Mouse (Mus musculus) midbrain, embryonic 16.5 days (tissue): ENCODE measurements at regions not wholly inside any gene's neighbourhood (a gene's known extent, or its start where the extent isn't known, plus 50 kb on each side); places are given as distances from the start of the nearest gene placed in this dataset.

Experiments used
- ATAC-seq: fragments of 200-750 bp; cut with Nextera tagmentation; 2 replicates; pipeline ENCODE4 v1.8.0; 2017; ENCODE audit warnings: moderate TSS enrichment
- H3K27ac ChIP-seq: fragments of 300-500 bp; sonication (generic); 2 replicates; pipeline ENCODE4 v1.5.1; 2014; ENCODE audit warnings: mild to moderate bottlenecking, low read length, mixed read lengths
- H3K27me3 ChIP-seq: fragments of 300-500 bp; sonication (generic); 2 replicates; pipeline ENCODE4 v1.6.1; 2014; ENCODE audit warnings: low read depth, low read length, mixed read lengths; ENCODE audit not compliant: control insufficient read depth, insufficient read depth
- H3K36me3 ChIP-seq: fragments of 300-500 bp; sonication (generic); 2 replicates; pipeline ENCODE4 v1.6.1; 2014; ENCODE audit warnings: mild to moderate bottlenecking, low read length, moderate library complexity, mixed read lengths; ENCODE audit not compliant: control insufficient read depth, insufficient read depth
- H3K4me1 ChIP-seq: fragments of 300-500 bp; sonication (generic); 2 replicates; pipeline ENCODE4 v1.6.1; 2014; ENCODE audit warnings: mild to moderate bottlenecking, low read length, mixed read lengths; ENCODE audit not compliant: control insufficient read depth, insufficient read depth
- H3K4me2 ChIP-seq: fragments of 300-500 bp; sonication (generic); 2 replicates; pipeline ENCODE4 v1.6.1; 2014; ENCODE audit warnings: mild to moderate bottlenecking, low read length, mixed read lengths
- H3K4me3 ChIP-seq: fragments of 300-500 bp; sonication (generic); 2 replicates; pipeline ENCODE4 v1.5.1; 2014; ENCODE audit warnings: low read depth, mild to moderate bottlenecking, low read length, moderate library complexity, mixed read lengths
- H3K9ac ChIP-seq: fragments of 300-500 bp; sonication (generic); 2 replicates; pipeline ENCODE4 v1.6.1; 2014; ENCODE audit warnings: low read depth, low read length, mixed read lengths
- H3K9me3 ChIP-seq: fragments of 300-500 bp; sonication (generic); replicated peaks from 2 replicates; pipeline ENCODE4 v1.6.1; 2014; ENCODE audit warnings: mild to moderate bottlenecking, low read length, mixed read lengths; ENCODE audit not compliant: control insufficient read depth, poor library complexity, severe bottlenecking
- WGBS: fragments of 180-500 bp; shearing (Covaris S2); extraction: QIAGEN DNeasy Blood & Tissue Kit; methylation state at CpG from one replicate; pipeline ENCODE4 v1.1.7; 2014; 5-methylcytosine and 5-hydroxymethylcytosine counted together

DNA sequence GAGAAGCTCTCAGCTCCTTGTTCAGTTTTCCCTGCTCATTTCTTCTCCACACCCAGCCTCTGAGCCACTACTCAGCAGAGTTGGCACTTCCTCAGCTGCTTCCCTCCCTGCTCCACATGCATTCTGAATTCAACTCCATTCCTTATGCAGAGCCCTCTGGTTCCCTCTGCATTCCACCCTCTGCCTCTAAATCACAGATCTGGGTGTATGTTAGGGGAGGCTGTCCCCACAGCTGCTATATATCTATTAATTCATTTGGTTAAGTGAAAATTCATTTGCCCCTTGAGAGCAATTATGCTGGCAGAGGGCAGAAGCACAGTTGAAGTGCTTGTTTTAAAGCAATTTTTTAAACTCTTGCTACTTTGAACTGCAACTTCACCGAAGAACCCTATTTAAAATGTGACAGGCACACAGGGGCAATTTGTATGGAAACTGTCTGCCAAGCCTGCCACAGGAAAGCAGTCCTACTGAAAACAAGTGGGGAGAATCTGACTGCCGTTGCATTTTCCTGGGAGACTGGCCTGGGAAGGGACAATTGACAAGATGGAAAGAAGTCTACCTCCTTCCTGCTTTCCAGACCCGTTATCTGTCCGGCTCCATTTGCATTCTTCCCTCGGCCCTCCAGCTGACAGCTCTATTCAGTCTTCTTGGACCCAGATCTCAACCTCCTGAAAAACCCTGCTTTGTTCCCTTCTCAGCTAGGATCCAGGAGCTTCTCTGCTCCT is 88.0 kb upstream of the Gpr141 start:
- Histone ChIP-seq H3K4me1 (no peaks in the 10 kb centered on the region), H3K9me3 (no peaks in the 10 kb centered on the region), H3K27me3 (no peaks in the 10 kb centered on the region), H3K27ac (peak overlapping the region; percentile 50; the same call in 1 of the 2 replicates), H3K4me3 (no peak overlapping the region), H3K4me2 (no peak overlapping the region), H3K9ac (no peak overlapping the region), H3K36me3 (no peaks in the 10 kb centered on the region)
- 37% methylated on average over 5 of the region's 5 CpGs for WGBS
- ATAC-seq, result peak; percentile 92

DNA sequence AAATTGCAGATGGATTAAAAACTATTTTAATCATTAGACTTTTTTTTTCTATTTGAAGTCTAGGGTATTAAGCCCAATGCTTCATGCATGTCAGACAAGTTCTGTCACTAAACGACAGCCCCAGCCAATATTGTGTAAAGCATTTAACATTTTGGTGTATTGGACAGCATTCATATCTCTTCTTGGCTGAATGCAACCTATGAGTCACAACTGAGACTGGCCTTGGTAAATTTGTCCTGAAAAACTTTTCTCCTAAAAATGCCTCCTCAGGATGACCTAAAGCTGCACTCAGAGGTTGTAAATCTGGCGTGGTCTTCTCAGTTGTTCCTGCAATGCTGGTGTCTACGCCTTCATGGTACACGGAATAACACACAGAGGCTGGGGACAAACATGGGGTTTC is 78.7 kb upstream of the Gpr141 start:
- Histone ChIP-seq H3K36me3 (no peaks in the 10 kb centered on the region), H3K27me3 (no peaks in the 10 kb centered on the region), H3K9ac (no peak overlapping the region), H3K9me3 (no peaks in the 10 kb centered on the region), H3K4me2 (no peak overlapping the region), H3K4me3 (no peak overlapping the region), H3K4me1 (no peaks in the 10 kb centered on the region), H3K27ac (no peak overlapping the region)
- WGBS, result 92% methylated on average over 4 of the region's 4 CpGs
- no peak for ATAC-seq

DNA sequence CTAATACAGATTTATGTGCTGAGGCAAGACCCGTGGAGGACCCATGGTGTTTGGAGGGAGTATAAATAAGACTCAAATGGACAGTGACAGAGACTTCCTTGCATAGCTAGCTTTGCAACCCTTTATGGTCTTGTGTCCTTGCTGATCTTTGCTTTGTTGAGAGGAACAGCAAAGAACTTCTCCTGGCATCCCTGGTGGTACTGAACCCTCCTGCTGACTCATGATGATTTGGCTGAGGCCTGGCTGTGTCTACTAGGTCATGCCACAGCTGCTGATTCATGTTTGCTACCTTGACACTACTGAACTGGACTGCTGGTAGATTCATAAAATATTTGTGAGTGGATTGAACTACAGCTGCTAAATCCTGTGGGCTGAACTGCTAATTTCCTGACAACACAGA is 73.1 kb upstream of the Gpr141 start:
- Histone ChIP-seq H3K36me3 (no peaks in the 10 kb centered on the region), H3K27ac (no peak overlapping the region), H3K4me1 (no peaks in the 10 kb centered on the region), H3K4me3 (no peak overlapping the region), H3K27me3 (no peaks in the 10 kb centered on the region), H3K9me3 (no peaks in the 10 kb centered on the region), H3K9ac (no peak overlapping the region), H3K4me2 (no peak overlapping the region)
- WGBS, result 81% methylated on average over 1 of the region's 1 CpGs
- no peak for ATAC-seq

DNA sequence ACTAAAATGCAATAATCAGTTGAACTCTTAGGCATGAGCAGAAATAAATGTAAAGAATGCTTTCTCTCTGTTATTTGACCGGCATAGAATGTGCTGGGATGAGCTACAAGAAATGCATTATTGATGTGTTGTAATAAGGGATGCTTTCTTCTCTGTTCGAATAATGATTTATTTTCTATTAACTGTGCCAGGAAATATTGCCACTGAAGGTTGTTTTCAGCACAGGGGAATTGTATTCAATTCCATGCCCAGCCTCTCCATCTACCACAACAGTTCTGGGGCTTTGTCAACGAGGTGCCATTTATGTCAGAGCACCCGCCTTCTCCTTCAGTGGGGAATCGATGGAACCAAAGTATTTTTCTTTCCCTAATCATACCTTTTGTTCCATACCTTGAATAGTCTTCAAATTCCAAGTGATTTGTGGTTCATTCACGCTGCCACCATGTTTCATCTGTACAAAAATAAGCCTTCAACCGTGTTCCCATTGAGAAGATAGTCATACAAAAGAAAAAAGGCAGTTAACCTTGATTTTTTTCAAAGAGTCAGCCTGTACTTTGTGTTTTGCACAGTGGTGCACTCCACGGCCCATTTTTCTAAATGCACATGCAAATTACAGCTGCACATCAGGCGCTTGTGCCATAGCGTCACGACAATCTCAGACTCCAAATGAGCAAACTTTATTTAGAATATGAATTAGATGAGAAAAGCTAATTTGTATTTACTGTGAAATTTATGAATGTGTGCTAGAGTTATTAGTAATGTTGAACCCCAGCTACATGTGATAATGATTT is 65.1 kb upstream of the Gpr141 start:
- Histone ChIP-seq H3K4me2 (no peak overlapping the region), H3K27ac (no peak overlapping the region), H3K27me3 (no peaks in the 10 kb centered on the region), H3K36me3 (no peaks in the 10 kb centered on the region), H3K9ac (no peak overlapping the region), H3K9me3 (no peaks in the 10 kb centered on the region), H3K4me3 (no peak overlapping the region), H3K4me1 (peaks cover 2% of the 10 kb centered on the region; the same call in 1 of the 2 replicates)
- ATAC-seq, result 0 out of 2 replicates have a peak, but pooled peaks have one; percentile 51
- 63% methylated on average over 11 of the region's 11 CpGs for WGBS

DNA sequence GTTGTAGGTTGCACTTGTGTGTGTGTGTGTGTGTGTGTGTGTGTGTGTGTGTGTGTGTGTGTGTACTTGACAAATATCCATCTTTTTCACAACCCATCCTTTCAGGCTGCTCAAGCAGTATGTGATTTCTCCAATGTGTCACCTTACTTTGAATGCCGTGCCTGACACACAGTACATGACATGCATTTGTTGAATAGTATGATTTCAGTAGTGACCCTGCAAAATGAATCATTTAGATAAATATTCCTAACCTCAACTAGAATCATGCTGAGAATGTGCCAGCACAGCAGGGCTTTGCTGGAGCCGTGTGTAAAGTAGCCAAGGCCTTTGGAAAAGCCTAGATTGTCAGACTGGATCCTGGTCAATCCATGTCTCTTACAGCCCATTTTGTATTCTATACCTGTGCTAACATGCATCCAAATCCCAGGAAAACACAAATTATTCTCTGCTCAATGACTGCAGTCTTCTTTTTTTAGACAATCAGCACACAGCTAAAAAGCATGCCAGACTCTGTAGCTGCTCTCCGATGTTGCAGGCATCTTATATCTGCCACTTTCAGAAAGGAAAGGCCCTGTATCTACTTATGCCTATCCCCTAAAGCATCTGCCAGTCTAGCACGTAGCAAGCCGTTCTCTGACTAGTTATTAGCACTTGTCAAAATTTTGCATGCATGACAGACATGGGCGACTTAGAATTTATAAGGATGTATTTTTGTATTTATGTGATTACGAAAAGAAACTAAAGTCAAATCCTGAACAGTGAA is 60.0 kb upstream of the Gpr141 start:
- no peak overlapping the region for H3K4me3 ChIP-seq
- no peak overlapping the region for H3K9ac ChIP-seq
- no peak overlapping the region for H3K4me2 ChIP-seq
- no peaks in the 10 kb centered on the region for H3K36me3 ChIP-seq
- H3K27me3 ChIP-seq, result no peaks in the 10 kb centered on the region
- no peaks in the 10 kb centered on the region for H3K9me3 ChIP-seq
- peaks cover 2% of the 10 kb centered on the region; the same call in 1 of the 2 replicates for H3K4me1 ChIP-seq
- ATAC-seq, result peak; percentile 76
- WGBS, result 71% methylated on average over 7 of the region's 7 CpGs
- peak overlapping the region; percentile 59 for H3K27ac ChIP-seq

DNA sequence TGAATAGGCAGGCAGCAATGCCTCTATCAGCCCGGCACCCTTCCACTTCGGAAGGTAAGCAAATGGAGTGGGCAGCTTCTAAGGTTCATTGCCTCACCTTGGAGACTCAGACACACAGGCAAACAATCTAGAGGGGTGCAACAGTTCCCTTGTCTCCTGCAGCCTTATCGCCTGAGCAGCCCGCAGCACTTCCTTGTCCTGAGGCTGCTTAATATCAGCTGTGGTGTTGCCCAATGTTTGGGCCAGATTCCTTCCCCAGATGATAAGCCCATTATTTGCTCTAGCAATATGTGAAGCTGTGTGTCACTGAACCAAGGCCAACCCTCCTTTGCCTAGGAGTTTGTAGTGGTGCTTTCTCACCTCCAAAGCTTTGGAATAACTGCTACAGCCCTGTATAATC is 58.8 kb upstream of the Gpr141 start:
- no peaks in the 10 kb centered on the region for H3K9me3 ChIP-seq
- no peak overlapping the region for H3K9ac ChIP-seq
- H3K4me1 ChIP-seq, result peaks cover 2% of the 10 kb centered on the region; the same call in 1 of the 2 replicates
- H3K36me3 ChIP-seq, result no peaks in the 10 kb centered on the region
- no peaks in the 10 kb centered on the region for H3K27me3 ChIP-seq
- no peak for ATAC-seq
- H3K27ac ChIP-seq, result no peak overlapping the region
- whole genome bisulfite sequencing, result 94% methylated on average over 4 of the region's 4 CpGs
- H3K4me2 ChIP-seq, result no peak overlapping the region
- H3K4me3 ChIP-seq, result no peak overlapping the region

DNA sequence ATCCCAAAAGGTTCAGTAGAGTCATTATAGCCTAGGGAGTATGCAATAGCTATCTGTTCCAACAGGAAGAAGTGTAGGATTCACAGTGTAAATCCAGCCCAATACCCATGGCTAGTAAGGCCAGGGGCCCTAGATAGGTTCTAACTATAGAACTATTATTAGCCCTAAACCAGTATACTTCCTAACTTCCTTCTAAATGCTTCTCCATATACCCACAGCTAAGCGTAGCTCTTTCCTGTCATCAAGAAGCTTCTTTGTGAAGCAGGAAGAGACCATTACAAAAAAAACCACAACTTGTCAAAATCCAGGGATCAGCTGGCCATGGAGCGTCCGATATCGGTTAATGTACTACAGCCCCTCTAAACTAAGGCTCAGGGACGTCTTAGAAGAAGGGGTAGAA is 57.7 kb upstream of the Gpr141 start:
- Histone ChIP-seq H3K27ac (no peak overlapping the region), H3K9me3 (no peaks in the 10 kb centered on the region), H3K9ac (no peak overlapping the region), H3K4me3 (no peak overlapping the region), H3K4me2 (no peak overlapping the region), H3K4me1 (peaks cover 2% of the 10 kb centered on the region; the same call in 1 of the 2 replicates), H3K36me3 (no peaks in the 10 kb centered on the region), H3K27me3 (no peaks in the 10 kb centered on the region)
- ATAC-seq, result no peak
- WGBS, result 93% methylated on average over 5 of the region's 5 CpGs

DNA sequence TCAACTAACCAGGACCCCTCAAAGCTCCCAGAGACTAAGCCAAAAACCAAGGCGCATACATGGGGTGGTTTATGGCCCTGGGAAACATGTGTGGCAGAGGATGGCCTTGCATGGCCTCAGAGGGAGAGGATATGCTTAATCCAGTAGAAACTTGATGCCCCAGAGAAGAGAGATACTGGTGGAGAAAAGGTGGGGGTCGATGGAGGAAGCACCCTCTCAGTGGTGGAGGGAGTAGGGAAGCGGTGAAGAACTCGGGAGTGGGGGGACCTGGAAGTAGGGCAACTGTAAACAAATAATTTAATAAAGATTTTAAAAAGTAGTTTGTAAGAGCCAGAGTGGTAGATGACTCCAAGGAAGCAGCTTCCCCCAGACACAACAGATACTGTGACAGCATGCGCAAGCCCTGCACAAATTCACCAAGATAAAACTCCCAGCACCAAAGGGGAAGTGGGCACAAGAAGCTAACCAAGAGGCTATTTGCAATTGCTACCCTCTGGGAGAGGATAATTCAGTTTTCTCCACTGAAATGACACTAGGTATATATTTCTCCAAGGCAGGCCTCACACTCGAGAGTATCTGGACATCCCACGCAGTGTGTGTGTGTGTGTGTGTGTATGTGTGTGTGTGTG is 50.7 kb upstream of the Gpr141 start:
- 89% methylated on average over 7 of the region's 7 CpGs for WGBS
- Histone ChIP-seq H3K36me3 (no peaks in the 10 kb centered on the region), H3K27ac (no peak overlapping the region)

More for the DNA sequence above, 50.7 kb upstream of the Gpr141 start:
- no peaks in the 10 kb centered on the region for H3K27me3 ChIP-seq
- H3K9me3 ChIP-seq, result 0 out of 2 replicates have a peak, but pooled peaks cover 3% of the 10 kb centered on the region
- no peaks in the 10 kb centered on the region for H3K4me1 ChIP-seq
- ATAC-seq, result no peak
- H3K4me2 ChIP-seq, result no peak overlapping the region
- no peak overlapping the region for H3K4me3 ChIP-seq
- H3K9ac ChIP-seq, result no peak overlapping the region
